Mouse (Mus musculus) left cerebral cortex, adult 8-10 months (tissue): ENCODE measurements around the gene Coq6. TPM values are rescaled to one million over a fixed set of nuclear protein-coding genes. Genes with fewer than 3 reads are reported as not detected.
"Not testable (repeated sequence)": the region's sequence is repeated elsewhere in the genome, so short reads cannot be mapped to it uniquely, and the experiment has no call there.

Source experiments
- DNase-seq, 2 experiments: peaks; one replicate each; pipeline ENCODE4 v3.0.0; 2022; ENCODE audit warnings: low spot score in 2 of 2
- total RNA-seq, 4 experiments: library from RNA; stranded (reverse); gene quantifications; 2 replicates each; pipeline ENCODE4 v1.2.4; 2022

The Coq6 gene
- 10 to 100 TPM; 22.0 to 28.3 (median 25.2) TPM for total RNA-seq

- peak; percentile 82 to 98 for DNase-seq
Observed at GRCm38 (mm10) chr12:84361555-84362489, at the start of gene Coq6, which contains the start of gene Fam161b. Coq6 (plus strand) TSS chr12:84361657. Fam161b (minus strand) TSS chr12:84361833.

DNA sequence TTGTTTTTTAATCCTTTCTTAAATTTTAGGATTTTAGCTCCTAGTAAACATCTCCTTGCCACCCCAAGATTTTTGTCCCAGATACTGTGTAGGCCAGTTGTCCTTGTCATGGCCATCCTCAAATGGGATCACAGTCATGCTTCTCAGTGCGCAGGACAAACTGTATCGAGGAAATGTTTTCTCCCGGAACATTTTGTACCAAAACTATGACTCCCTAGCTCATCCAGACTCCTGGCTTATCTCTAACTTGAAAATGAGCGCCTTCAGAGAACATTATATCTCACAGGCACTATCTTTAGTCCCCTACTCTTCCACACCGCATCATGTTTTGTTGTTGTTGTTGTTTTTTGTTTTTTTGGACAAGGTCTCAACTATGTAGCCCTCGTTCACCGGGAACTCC, 45.5 kb upstream of the Coq6 start:
- DNase-seq, result no peak

- peak; percentile 74 to 76 for DNase-seq
Observed at GRCm38 (mm10) chr12:84316721-84317621, 44.5 kb upstream of the Coq6 start, which contains the start of gene Zfp410. Zfp410 (plus strand) TSS chr12:84316852.

GRCm38 (mm10) chr12:84327111-84327512, 34.3 kb upstream of the Coq6 start:
- no peak for DNase-seq

- no peak for DNase-seq
Observed at GRCm38 (mm10) chr12:84336963-84337625, 24.4 kb upstream of the Coq6 start.

DNA sequence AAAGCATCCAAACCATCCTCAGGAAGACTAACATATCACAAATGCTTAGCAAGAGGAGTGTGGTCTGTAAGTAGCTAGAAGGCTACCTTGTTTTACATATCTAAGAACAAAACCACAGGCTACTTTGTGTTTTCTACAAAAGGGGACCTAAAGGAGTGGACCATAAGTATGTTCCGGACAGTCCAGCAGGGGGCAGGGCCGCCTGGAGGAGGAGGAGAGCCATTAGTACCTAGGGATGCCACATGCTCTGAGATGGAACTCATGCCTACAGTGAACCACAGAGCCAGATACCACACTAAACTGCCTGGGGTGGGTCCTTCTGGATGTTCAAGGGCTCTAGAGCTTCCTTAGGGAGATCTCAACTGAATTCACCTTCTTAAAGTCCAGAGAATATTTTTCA, 14.3 kb upstream of the Coq6 start:
- DNase-seq, result no peak

- DNase-seq, result not testable (repeated sequence)
Observed at GRCm38 (mm10) chr12:84358699-84359098, 2.8 kb upstream of the Coq6 start.

DNA sequence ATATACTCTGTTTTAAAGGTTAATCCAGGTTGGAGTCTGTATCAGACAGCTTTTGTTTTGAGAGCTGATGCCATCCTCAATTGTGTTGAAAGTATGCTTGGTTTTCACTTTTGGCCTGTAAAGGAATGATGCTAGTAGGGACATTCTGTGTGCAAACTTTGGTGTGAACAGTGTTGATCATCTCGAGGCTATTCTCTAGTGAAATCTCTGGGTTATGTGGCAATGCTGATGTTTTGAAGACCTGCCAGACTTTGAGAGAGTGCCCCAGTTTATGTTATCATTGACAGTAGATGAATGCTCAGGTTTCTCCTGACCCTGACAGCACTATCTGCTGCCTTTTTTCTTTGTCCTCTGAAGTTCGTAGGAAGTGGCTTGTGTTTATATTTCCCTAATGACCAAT, 1.4 kb downstream of the Coq6 start:
- no peak for DNase-seq

- no peak for DNase-seq
Observed at GRCm38 (mm10) chr12:84364291-84364690, 2.8 kb downstream of the Coq6 start.

DNA sequence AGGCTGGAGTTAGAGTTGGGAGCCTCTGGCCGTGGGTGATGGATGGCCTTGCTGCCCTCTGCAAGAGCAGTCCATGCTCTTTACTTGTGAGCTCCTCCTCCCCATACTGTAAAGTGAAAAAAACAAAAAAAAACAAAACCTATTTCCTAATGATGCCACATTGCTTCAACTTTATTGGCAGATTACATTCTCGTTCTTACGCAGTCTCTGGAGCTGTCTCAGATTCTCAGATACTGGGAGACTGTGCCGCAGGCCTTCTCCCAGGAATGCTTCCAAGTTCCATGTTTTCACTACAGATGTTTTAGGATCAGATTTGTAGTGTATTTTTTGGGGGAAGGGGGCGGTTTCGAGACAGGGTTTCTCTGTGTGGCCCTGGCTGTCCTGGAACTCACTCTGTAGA, 3.7 kb downstream of the Coq6 start:
- no peak for DNase-seq

DNA sequence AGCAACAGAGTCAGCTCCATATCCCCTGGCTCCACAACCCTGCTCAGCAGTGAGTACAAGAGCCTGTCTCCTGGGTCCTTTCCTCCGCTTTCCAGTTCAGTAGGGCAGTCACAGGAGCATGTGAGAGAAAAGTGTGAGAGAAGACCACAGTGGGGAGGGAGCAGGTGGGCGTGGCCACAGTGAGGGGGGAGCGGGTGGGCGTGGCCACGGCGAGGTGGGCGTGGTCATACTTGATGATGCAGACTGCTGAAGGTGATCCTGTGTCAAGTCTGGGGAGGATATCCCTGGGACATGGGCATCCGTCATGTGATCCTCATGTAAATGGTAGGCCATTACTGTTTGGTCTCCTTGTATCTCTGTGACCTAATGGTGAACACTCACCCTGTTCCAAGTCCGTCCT, 5.5 kb downstream of the Coq6 start:
- DNase-seq, result no peak

- no peak for DNase-seq
Observed at GRCm38 (mm10) chr12:84371647-84372046, 10.2 kb downstream of the Coq6 start.

- DNase-seq, result no peak
Observed at GRCm38 (mm10) chr12:84373831-84374481, 12.5 kb downstream of the Coq6 start.

- no peak for DNase-seq
Observed at GRCm38 (mm10) chr12:84382369-84382768, 20.9 kb downstream of the Coq6 start.

DNA sequence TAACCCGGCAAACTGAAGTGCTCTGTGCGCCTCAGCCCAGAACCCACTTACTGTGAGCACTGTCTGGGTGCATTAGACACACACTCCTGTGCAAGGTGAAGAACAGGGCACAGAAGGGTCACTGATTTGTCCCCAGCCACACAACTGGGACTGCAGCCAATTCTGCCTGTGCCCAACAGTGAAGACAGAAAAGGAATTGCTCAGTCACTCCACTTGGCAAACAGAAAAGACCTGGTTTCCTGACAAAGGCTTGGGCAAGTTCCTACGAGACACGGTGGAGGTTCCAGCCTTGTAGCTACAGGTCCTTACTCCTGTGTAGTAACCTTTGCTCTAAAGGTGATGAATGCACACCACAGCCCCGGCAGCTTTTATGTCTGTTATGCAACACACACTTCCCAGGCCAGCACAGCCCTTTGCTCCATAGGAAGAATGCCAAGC, 23.2 kb downstream of the Coq6 start:
- DNase-seq, result no peak

- DNase-seq, result no peak
Observed at GRCm38 (mm10) chr12:84385408-84385807, 24.0 kb downstream of the Coq6 start.

GRCm38 (mm10) chr12:84388097-84388496, 26.6 kb downstream of the Coq6 start:
- no peak for DNase-seq

GRCm38 (mm10) chr12:84388774-84389400, 27.4 kb downstream of the Coq6 start:
- no peak for DNase-seq

DNA sequence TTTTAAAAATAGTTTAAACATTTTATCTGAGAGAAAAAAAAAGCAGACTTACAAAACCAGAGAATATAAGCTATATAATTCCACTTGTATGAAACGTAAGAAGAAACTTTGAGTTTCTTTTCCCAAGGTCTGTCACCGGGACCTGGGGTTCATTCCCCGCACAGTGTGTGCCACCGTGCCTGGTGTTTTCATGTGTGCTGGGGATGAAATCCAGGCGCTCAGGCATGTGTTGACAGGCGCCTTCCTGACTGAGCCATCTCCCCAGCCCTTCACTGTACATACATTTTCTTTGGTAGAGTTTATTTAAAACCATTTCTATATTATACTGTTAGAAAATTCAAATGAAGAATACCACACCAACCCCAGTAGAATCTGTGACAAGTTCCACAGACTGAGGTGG, 28.9 kb downstream of the Coq6 start:
- DNase-seq, result no peak

GRCm38 (mm10) chr12:84392681-84393080, 31.2 kb downstream of the Coq6 start:
- no peak for DNase-seq
